Mouse (Mus musculus) liver, adult 2 months (tissue): ENCODE measurements around the gene Mrps18b.

Experiments
- CTCF ChIP-seq: fragments of 200-500 bp; IDR thresholded peaks from 2 replicates; pipeline ENCODE4 v1.5.1; 2011; ENCODE audit warnings: low read depth, low read length, control low read depth
- POLR2A ChIP-seq: fragments of 200-500 bp; IDR thresholded peaks from 2 replicates; pipeline ENCODE4 v1.6.1; 2011; ENCODE audit warnings: low read length, control low read depth; ENCODE audit not compliant: insufficient read depth; ENCODE audit errors: extremely low read depth

GRCm38 (mm10) chr17:35919864-35920301, 3.7 kb upstream of the Mrps18b start:
- 0 out of 2 replicates have a peak, but pooled peaks have one; percentile 10 for TF ChIP-seq POLR2A
- no peak for TF ChIP-seq CTCF
